Mouse (Mus musculus) heart, embryonic 10.5 days (tissue): ENCODE results near the gene Mecom. TPM values are rescaled to one million over a fixed set of nuclear protein-coding genes. Genes with fewer than 3 reads are reported as not detected.

ENCODE experiments used
- DNase-seq: peaks from one replicate; pipeline ENCODE4 v3.0.0-alpha.2; 2017; ENCODE audit warnings: low spot score
- H3K27ac ChIP-seq: fragments of 300-500 bp; sonication (generic); 2 replicates; pipeline ENCODE4 v1.5.1; 2016; ENCODE audit warnings: mild to moderate bottlenecking
- H3K27me3 ChIP-seq: fragments of 300-500 bp; sonication (generic); 2 replicates; pipeline ENCODE4 v1.6.1; 2016; ENCODE audit warnings: mild to moderate bottlenecking; ENCODE audit not compliant: poor library complexity, insufficient read depth, severe bottlenecking
- H3K36me3 ChIP-seq: fragments of 300-500 bp; sonication (generic); 2 replicates; pipeline ENCODE4 v1.6.1; 2016; ENCODE audit warnings: mild to moderate bottlenecking, moderate library complexity
- H3K4me1 ChIP-seq: fragments of 300-500 bp; sonication (generic); 2 replicates; pipeline ENCODE4 v1.6.1; 2016; ENCODE audit warnings: mild to moderate bottlenecking
- H3K4me3 ChIP-seq: fragments of 300-500 bp; sonication (generic); 2 replicates; pipeline ENCODE4 v1.5.1; 2016; ENCODE audit warnings: mild to moderate bottlenecking, moderate library complexity
- H3K9me3 ChIP-seq: fragments of 300-500 bp; sonication (generic); 2 replicates; pipeline ENCODE4 v1.6.1; 2016; ENCODE audit warnings: mild to moderate bottlenecking, moderate library complexity
- WGBS: fragments of 180-500 bp; shearing (Covaris S2); methylation state at CpG from one replicate; pipeline ENCODE4 v1.1.7; 2016; 5-methylcytosine and 5-hydroxymethylcytosine counted together
- polyA plus RNA-seq: library from polyadenylated mRNA; unstranded; fragments of >200 nt; fragmentation: Nextera tagmentation; extraction: Ambion mirVana; gene quantifications from 2 replicates; pipeline ENCODE4 v1.2.1, GENCODE M21; 2016

The Mecom gene
- polyA plus RNA-seq, 1 experiment from 2014 or later = 40.3 TPM

GRCm38 (mm10) chr3:29968433-29968949 lies 579.3 kb downstream of the Mecom start:
- no peaks in the 10 kb centered on the region for H3K27me3 ChIP-seq
- no peak overlapping the region for H3K4me3 ChIP-seq
- H3K4me1 ChIP-seq = no peaks in the 10 kb centered on the region
- no peak for DNase-seq
- no peak overlapping the region for H3K27ac ChIP-seq
- H3K36me3 ChIP-seq = peaks cover 15% of the 10 kb centered on the region
- 57% methylated on average over 11 of the region's 11 CpGs for WGBS
- H3K9me3 ChIP-seq = no peaks in the 10 kb centered on the region

GRCm38 (mm10) chr3:29963953-29964352 lies 583.9 kb downstream of the Mecom start:
- H3K36me3 ChIP-seq = peaks cover 34% of the 10 kb centered on the region

GRCm38 (mm10) chr3:29963447-29963846 lies 584.4 kb downstream of the Mecom start:
- H3K27ac ChIP-seq = no peak overlapping the region
- H3K36me3 ChIP-seq = peaks cover 34% of the 10 kb centered on the region
- DNase-seq = no peak
- WGBS = 85% methylated on average over 3 of the region's 3 CpGs
- no peak overlapping the region for H3K4me3 ChIP-seq
- H3K9me3 ChIP-seq = no peaks in the 10 kb centered on the region
- no peaks in the 10 kb centered on the region for H3K4me1 ChIP-seq
- H3K27me3 ChIP-seq = no peaks in the 10 kb centered on the region

More at GRCm38 (mm10) chr3:29963953-29964352, 583.9 kb downstream of the Mecom start:
- H3K27ac ChIP-seq = no peak overlapping the region
- DNase-seq = no peak
- H3K27me3 ChIP-seq = no peaks in the 10 kb centered on the region
- no peak overlapping the region for H3K4me3 ChIP-seq
- no peaks in the 10 kb centered on the region for H3K4me1 ChIP-seq
- 85% methylated on average over 7 of the region's 7 CpGs for WGBS
- H3K9me3 ChIP-seq = no peaks in the 10 kb centered on the region

GRCm38 (mm10) chr3:29959051-29959450 lies 588.8 kb downstream of the Mecom start:
- Histone ChIP-seq H3K36me3 (peaks cover 43% of the 10 kb centered on the region), H3K9me3 (no peaks in the 10 kb centered on the region), H3K27me3 (no peaks in the 10 kb centered on the region), H3K4me1 (no peaks in the 10 kb centered on the region), H3K4me3 (no peak overlapping the region), H3K27ac (no peak overlapping the region)
- 82% methylated on average over 3 of the region's 3 CpGs for WGBS
- DNase-seq = no peak

- WGBS = 74% methylated on average over 10 of the region's 10 CpGs
- no peak for DNase-seq
- H3K36me3 ChIP-seq = peaks cover 37% of the 10 kb centered on the region
Observed at GRCm38 (mm10) chr3:29957365-29958236, 590.2 kb downstream of the Mecom start.

GRCm38 (mm10) chr3:29953269-29953668 lies 594.5 kb downstream of the Mecom start:
- 76% methylated on average over 3 of the region's 3 CpGs for WGBS
- no peaks in the 10 kb centered on the region for H3K9me3 ChIP-seq
- no peaks in the 10 kb centered on the region for H3K4me1 ChIP-seq
- H3K4me3 ChIP-seq = no peak overlapping the region
- H3K36me3 ChIP-seq = peaks cover 31% of the 10 kb centered on the region
- H3K27me3 ChIP-seq = no peaks in the 10 kb centered on the region
- H3K27ac ChIP-seq = no peak overlapping the region
- no peak for DNase-seq

More at GRCm38 (mm10) chr3:29957365-29958236, 590.2 kb downstream of the Mecom start:
- Histone ChIP-seq H3K27me3 (no peaks in the 10 kb centered on the region), H3K9me3 (no peaks in the 10 kb centered on the region), H3K4me1 (no peaks in the 10 kb centered on the region), H3K27ac (no peak overlapping the region), H3K4me3 (no peak overlapping the region)

GRCm38 (mm10) chr3:29950853-29951252 lies 597.0 kb downstream of the Mecom start:
- H3K27me3 ChIP-seq = no peaks in the 10 kb centered on the region
- H3K27ac ChIP-seq = no peak overlapping the region
- H3K4me1 ChIP-seq = no peaks in the 10 kb centered on the region
- no peak for DNase-seq
- 84% methylated on average over 5 of the region's 5 CpGs for WGBS
- no peak overlapping the region for H3K4me3 ChIP-seq
- H3K36me3 ChIP-seq = peaks cover 16% of the 10 kb centered on the region
- no peaks in the 10 kb centered on the region for H3K9me3 ChIP-seq

GRCm38 (mm10) chr3:29903596-29904308 lies 644.1 kb downstream of the Mecom start:
- H3K27me3 ChIP-seq = no peaks in the 10 kb centered on the region
- no peak for DNase-seq
- no peak overlapping the region for H3K4me3 ChIP-seq
- no peaks in the 10 kb centered on the region for H3K9me3 ChIP-seq
- no peaks in the 10 kb centered on the region for H3K4me1 ChIP-seq
- no peaks in the 10 kb centered on the region for H3K36me3 ChIP-seq
- no peak overlapping the region for H3K27ac ChIP-seq
- WGBS = 74% methylated on average over 11 of the region's 11 CpGs

Other genes with a start within 250 kb of the Mecom start
- 0.07 TPM in 1 of 2 replicates, not detected in the other for gene Actrt3, start 51.9 kb upstream of the Mecom start, polyA plus RNA-seq
- gene Mynn, start 54.1 kb upstream of the Mecom start, polyA plus RNA-seq = 24.9 and 25.6 TPM in 2 replicates
- not detected in 2 replicates for gene Lrriq4, start 96.5 kb upstream of the Mecom start, polyA plus RNA-seq
- 1.1 and 1.5 TPM in 2 replicates for gene Lrrc34, start 99.9 kb upstream of the Mecom start, polyA plus RNA-seq
- gene Lrrc31, start 151.8 kb upstream of the Mecom start, polyA plus RNA-seq = not detected in 2 replicates
- gene Samd7, start 198.3 kb upstream of the Mecom start, polyA plus RNA-seq = not detected in 2 replicates
- gene Sec62, start 244.9 kb upstream of the Mecom start, polyA plus RNA-seq = 39.4 and 47.6 TPM in 2 replicates